Mouse (Mus musculus) Patski (cell line): ENCODE data around the gene Nr0b1. TPM values are rescaled to one million over a fixed set of nuclear protein-coding genes. Genes with fewer than 3 reads are reported as not detected.

Source experiments
- ATAC-seq: fragments of 100-300 bp; one replicate; pipeline ENCODE4 v1.8.0; 2021
- CTCF ChIA-PET: fragments of 350-600 bp; sonication (Branson Sonifier 250); formaldehyde crosslinking; loops from one replicate; lab custom pipeline; 2022; ENCODE audit warnings: inconsistent platforms; lab: Charles Lee
- POLR2A ChIA-PET: fragments of 350-600 bp; sonication (Branson Sonifier 250); formaldehyde crosslinking; loops from one replicate; lab custom pipeline; 2022; ENCODE audit warnings: antibody characterized with exemption, inconsistent platforms; lab: Charles Lee
- DNase-seq: peaks from one replicate; pipeline ENCODE4 v3.0.0-alpha.2; 2011; ENCODE audit warnings: low read depth, low spot score
- H3K27me3 ChIP-seq: fragments of 371-371 bp; one replicate; pipeline ENCODE4 v1.5.1; 2021
- CTCF ChIP-seq: fragments of 100-300 bp; IDR thresholded peaks from one replicate; pipeline ENCODE4 v1.5.1; 2021
- in situ Hi-C: fragments of 300-500 bp; cut with MboI; formaldehyde crosslinking; loops from 3 replicates; pipeline ENCODE4 v1.11.1; 2018; ENCODE audit warnings: low pct_unique_long_range_greater_than_20kb, mixed read lengths
- polyA plus RNA-seq: library from polyadenylated mRNA; unstranded; gene quantifications from one replicate; pipeline ENCODE4 v1.2.3, GENCODE M21; 2021

Nr0b1 gene
- polyA plus RNA-seq = not detected

DNA sequence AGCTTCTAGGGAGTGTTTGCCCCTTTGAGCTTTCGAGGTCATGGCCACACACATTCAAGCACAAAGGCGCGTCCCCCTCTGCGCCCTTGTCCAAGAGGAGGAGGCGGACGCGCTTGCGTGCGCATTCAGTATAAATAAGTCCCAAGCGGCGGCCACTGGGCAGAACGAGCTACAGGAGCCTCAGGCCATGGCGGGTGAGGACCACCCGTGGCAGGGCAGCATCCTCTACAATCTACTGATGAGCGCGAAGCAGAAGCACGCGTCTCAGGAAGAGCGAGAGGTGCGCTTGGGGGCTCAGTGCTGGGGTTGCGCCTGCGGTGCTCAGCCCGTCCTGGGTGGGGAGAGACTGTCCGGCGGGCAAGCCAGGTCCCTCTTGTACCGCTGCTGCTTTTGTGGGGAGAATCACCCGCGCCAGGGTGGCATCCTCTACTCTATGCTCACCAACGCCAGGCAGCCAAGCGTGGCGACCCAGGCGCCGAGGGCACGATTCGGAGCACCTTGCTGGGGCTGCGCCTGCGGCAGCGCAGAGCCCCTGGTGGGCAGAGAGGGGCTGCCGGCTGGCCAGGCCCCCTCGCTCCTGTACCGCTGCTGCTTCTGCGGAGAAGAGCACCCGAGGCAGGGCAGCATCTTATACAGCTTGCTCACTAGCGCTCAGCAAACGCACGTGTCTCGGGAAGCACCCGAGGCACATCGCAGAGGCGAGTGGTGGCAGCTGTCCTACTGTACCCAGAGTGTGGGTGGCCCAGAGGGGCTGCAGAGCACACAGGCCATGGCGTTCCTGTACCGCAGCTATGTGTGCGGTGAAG is at the start of gene Nr0b1:
Nr0b1 (plus strand) TSS at position 151 of the 806 bp plus-strand sequence.
- H3K27me3 ChIP-seq = peaks cover 49% of the 10 kb centered on the region
- ATAC-seq = no peak
- in situ Hi-C loops = no loop called here
- CTCF ChIA-PET = no interaction called here
- DNase-seq = no peak
- POLR2A ChIA-PET = no interaction called here
- TF ChIP-seq CTCF = no peak

GRCm38 (mm10) chrX:86187250-86187649 is 4.3 kb upstream of the Nr0b1 start:
- no peak for TF ChIP-seq CTCF
- H3K27me3 ChIP-seq = peaks cover 51% of the 10 kb centered on the region
- in situ Hi-C loops = no loop called here
- CTCF ChIA-PET = no interaction called here
- no peak for ATAC-seq
- DNase-seq = no peak
- POLR2A ChIA-PET = no interaction called here

DNA sequence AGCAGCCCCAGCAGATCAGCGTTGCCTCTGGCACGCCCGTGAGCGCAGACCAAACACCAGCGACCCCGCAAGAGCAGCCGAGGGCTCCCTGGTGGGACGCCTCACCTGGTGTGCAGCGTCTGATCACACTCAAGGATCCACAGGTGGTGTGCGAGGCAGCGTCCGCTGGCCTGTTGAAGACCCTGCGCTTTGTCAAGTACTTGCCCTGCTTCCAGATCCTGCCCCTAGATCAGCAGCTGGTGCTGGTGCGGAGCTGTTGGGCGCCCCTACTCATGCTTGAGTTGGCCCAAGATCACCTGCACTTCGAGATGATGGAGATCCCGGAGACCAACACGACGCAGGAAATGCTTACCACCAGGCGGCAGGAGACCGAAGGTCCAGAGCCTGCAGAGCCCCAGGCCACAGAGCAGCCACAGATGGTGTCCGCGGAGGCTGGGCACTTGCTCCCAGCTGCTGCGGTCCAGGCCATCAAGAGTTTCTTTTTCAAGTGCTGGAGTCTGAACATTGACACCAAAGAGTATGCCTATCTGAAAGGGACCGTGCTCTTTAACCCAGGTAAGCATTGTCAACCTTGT is 943 bp downstream of the Nr0b1 start:
- POLR2A ChIA-PET = no interaction called here
- in situ Hi-C loops = no loop called here

GRCm38 (mm10) chrX:86193386-86193785 is 1.8 kb downstream of the Nr0b1 start:
- in situ Hi-C loops = no loop called here
- POLR2A ChIA-PET = no interaction called here
- CTCF ChIA-PET = no interaction called here
- no peak for TF ChIP-seq CTCF
- H3K27me3 ChIP-seq = peaks cover 44% of the 10 kb centered on the region
- no peak for ATAC-seq
- DNase-seq = no peak

More for the DNA sequence above, 943 bp downstream of the Nr0b1 start:
- CTCF ChIA-PET = no interaction called here
- ATAC-seq (no peak), DNase-seq (no peak)
- no peak for TF ChIP-seq CTCF
- H3K27me3 ChIP-seq = peaks cover 46% of the 10 kb centered on the region

GRCm38 (mm10) chrX:86237246-86237645 is 45.7 kb downstream of the Nr0b1 start:
- ChIA-PET CTCF (no interaction called here), POLR2A (no interaction called here)
- in situ Hi-C loops = no loop called here
- no peak for TF ChIP-seq CTCF
- H3K27me3 ChIP-seq = peaks cover 9% of the 10 kb centered on the region
- ATAC-seq = no peak
- no peak for DNase-seq

Other genes starting within 250 kb of the Nr0b1 start
- gene Samt3, start 147.6 kb upstream of the Nr0b1 start, polyA plus RNA-seq = not detected
- not detected for gene Mageb4, start 113.3 kb downstream of the Nr0b1 start, polyA plus RNA-seq